Mouse (Mus musculus): Measurements from ENCODE around the gene Heatr6.

Heatr6 gene

DNA sequence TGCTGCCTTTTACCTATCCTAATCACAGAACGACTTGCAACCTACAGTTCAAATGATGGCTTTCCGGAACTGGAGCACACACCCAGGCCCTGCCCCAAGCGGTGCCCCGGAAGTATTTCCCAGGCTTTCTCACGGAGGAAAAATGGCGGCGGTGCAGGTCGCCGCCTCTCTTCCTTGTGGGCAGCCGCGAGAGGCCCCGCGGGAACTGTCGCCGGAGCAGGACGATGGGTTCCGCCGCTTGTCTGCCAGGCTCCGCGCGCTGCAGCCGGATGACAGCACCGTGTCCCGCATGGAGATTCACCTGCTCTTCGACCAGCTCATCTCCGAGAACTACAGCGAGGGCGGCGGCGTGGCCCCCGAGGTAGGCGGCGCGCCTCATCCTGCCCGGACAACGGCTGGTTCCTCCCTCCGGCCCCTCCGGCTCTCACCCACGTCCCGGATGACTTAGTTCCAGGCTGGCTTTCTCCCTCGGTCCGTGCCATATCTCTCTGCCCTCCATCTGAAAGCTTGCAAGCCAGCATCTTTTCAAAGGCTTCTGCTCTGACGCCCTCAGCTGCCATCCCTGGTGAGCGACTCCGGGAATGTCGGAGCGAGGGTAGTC is at the start of gene Heatr6:
Heatr6 (plus strand) TSS at position 116 of the 601 bp plus-strand sequence.
- DNase-seq, result peak; percentile 94 to 97

DNA sequence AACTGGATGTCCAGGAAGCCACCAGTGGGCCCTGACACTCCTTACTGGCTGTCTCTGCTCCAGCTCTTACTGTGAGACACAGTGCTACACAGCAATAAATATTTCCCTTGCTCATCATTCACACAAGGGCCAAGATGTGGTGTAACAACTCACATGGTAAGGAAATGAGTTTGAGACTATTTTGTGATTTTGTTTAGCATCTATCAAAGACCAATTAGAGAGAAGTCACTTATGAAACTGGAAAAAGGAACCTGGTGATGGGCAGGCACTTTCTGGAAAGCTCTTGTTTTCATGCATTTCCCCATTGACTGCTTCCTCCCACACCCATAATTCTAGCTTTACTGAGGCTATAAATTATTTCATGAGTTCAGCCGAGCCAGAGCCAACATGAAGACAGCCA is 49.8 kb upstream of the Heatr6 start, which contains the start of gene Wfdc17:
Wfdc17 (plus strand) TSS at position 287 of the 400 bp plus-strand sequence.
- DNase-seq, result no peak

- no peak for DNase-seq
Measured at GRCm38 (mm10) chr11:83708715-83709114, 44.8 kb upstream of the Heatr6 start, which contains the start of gene Wfdc18. Wfdc18 (plus strand) TSS chr11:83709015.

DNA sequence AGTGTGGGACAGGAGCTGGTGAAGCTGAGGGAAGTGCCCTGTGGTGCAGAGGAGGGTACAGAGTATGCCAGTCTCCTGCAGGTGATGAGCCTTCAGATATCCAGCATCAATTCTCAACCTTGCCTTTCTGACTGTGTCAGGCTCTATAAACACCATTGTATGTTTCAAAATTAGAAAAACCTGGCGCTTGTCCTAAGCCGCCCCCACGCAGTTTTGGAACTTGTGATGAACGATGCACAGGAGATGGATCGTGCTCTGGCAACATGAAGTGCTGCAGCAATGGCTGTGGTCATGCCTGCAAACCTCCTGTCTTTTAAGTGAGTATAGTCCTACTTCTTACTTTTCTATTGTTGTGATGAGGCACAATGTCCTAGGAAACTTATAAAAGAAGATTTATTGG is 43.8 kb upstream of the Heatr6 start:
- DNase-seq, result no peak

GRCm38 (mm10) chr11:83712671-83713070 is 40.8 kb upstream of the Heatr6 start:
- DNase-seq, result no peak

- DNase-seq, result no peak
Measured at GRCm38 (mm10) chr11:83713925-83714324, 39.6 kb upstream of the Heatr6 start.

DNA sequence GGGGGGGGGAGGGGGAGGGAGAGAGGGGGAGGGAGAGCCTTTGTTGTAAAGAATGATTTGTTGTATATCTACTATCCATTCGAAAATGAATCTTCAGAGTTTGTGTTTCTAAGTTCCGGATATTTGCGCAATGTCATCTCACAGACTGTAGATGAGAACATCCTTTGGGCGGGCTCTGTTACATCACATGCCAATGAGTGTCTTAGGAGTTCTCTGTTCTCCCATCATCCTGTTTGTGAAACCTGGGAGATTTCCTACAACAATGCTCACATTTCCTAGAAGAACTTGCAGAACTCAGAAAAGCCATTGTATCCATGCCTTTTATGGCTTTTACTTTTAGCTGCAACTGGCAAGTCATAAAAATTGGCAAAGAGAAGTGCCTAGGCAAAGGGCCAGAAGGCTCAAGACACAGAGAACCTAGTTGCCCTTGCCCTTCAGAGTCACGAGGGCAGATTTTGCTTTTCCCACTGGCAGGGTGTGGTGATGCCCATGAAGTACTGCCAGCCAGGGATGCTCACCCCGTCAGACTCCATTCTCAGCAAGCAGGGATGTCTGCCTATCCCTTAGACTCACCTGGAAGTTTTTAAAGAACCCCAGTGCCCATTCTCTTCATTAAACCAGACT is 36.3 kb upstream of the Heatr6 start:
- DNase-seq, result no peak

DNA sequence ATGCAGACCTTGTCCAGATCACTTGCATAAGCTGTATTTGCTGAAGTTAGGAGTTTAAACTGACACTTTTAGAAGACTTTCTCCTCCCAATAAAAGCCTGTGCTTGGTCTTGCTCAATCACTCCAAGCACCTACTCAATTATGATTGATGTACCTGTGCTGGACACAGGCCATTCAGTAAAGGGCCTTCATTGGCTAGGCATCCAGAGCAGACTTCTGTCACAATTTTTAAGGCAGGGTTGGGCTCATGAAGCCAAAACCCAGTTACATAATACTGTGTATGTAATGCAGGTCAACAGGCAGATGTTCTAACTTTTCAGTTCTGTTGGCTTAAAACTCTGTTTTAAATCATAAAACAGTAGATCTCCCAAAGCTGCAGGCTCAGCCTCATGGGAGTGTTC is 32.7 kb upstream of the Heatr6 start:
- DNase-seq, result no peak

DNA sequence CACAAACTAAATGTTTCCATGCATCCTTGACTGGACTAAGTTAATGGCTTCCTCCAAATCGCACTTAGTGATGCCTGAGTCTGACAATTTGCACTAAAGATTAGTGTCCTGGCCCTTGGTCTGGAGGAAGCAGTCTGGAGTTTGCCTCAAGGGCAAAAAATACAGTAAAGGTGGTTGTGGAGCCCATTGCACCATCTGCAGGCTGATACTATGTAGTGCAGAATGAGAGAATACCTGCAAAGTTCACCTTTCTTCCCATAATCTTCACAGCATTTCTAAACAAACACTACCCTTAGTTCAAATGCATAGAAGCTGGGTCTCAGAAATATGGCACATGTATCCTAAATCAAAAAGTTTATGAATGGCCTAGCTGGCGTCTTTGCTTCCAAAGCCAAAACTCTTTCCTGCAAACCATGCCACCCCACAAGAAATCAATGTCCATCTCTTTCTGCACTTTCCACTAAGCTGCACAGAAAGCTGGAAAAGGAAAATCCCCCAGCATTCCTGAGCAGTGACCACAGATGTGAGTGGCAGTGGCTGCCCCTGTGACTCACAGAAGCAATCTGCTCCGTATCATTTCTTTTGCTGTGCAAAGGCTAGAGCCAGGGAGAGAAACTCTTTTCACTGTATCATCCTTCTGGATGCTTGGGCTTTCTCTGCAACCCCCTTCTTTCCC is 24.6 kb upstream of the Heatr6 start:
- peak in 1 of 2 experiments; percentile 4 for DNase-seq

DNA sequence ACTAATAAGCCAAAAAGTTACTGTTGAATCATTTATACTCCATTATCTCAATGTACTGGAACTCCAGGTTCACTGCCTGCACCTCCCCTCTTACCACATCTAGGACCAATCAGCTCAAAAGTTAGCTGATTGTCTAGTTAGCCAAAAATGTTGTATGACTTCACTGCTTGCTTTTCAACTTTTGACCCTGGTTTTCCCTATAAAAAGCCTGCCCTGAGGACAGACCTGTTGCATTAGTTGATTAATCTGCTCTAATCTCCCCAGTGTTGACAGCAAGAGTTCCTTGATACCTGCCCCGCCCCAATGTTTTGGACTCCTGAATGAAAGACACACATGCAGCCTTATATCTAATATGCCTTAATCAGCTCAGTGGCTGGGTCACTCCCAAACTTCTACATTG is 22.4 kb upstream of the Heatr6 start:
- no peak for DNase-seq

DNA sequence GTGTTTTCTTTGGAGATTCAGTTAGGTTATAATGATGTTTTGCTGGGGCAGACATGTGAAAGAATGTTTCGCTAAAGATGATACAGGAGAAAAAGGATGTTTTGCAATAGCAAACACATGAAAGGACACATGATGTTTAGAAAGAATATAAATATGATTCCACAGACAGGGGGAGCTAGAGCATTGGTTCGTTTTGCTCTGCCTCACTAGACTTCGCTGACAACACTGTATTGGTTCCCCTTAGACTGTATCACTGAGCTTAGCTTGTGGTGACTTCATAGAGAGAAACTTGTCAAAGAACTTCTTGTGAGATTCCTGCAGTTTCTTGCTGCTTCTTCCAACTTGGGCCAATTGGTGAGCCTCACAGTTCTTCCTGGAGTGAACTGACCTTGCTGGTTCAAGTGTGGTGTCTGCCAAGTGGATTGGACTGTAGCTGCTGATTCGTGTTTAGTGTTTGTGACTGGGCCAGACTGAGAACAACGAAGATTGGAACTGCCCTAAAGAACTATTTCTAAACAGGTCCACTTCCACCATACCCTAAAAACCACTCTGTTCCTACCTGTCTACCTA is 20.3 kb upstream of the Heatr6 start:
- no peak for DNase-seq

DNA sequence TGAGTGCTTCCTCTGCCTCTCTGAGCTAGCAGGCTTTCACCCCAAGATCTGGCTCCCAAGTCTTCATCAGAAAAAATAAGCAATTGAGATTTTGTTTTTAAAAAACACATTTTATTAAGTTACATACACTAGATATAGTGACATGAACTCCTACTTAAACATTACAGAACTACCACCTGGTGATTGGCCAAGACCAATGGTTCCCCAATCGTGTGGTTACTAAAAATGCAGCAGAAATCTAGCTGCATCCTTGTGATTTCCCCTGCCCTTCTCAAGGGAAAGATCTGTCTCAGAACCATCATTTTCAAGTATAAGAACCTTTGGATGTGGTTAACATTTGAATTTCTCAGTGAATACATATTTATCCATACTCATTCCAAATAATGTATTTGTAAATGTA is 19.3 kb upstream of the Heatr6 start:
- no peak for DNase-seq

DNA sequence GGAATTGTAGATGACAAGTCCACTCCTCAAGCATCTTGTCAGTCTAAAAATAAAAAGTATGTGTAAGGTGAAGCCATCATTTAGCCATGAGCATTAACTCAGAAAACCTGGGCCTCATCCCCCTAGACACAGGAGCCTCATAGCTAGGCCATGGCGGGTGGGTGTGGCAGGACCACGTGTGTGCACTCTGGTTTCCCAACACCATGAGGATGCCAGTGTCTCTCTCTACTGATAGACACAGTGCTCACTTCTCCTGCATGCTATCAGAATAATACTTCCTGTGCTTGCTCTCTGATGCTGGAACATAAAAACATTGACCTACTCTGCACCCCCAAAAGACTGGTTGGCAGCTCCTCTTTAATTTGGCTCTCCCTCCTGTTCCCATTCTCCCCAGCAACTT is 17.6 kb upstream of the Heatr6 start:
- no peak for DNase-seq

DNA sequence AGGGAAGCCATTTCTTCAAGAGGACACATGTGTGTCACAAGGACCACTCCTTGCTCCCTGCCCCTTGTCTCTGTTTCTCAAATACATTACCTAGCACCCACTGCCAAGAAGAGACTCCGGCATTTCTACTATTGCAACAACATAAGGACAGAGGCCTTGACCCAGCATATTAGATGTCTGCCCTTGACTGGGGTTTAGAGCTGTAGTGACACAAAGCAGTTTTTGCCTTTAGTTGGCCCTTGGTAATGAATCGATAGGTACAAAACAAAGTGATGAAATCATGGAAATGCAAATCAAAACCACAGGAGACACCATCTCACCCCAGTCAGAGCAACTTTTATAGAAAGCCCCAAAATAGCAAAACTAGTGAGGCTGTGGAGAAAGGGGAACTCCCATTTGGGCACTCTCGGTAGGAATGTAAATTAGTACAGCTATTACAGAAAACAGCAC is 16.4 kb upstream of the Heatr6 start:
- DNase-seq, result no peak

GRCm38 (mm10) chr11:83739241-83739640 is 14.3 kb upstream of the Heatr6 start:
- DNase-seq, result peak; percentile 83 to 87

DNA sequence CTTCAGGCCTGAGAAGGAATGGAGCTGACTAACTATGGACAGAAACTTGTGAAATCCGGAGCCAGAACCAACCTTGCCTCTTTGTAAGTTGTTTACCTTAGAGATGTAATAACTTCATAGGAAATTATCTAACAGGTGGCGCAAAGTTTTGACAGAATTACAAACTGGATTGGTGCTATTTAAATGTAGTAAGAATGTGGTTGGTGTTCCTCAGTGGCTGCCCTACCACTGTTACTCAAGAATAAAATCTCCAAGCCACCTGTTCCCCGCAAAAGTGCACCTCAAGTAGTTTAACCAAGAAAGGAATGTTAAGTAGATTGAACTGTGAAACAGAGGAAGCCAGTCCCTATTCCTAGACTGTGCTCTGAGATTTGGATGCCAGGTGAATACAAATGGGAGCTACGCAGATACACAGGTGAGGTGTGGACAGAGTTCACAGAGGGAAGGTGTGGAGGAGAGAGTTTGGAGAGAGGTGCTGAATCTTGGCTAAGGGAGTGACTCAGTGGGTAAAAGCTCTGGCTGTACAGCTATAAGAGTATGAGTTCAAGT is 13.0 kb upstream of the Heatr6 start:
- DNase-seq, result no peak

DNA sequence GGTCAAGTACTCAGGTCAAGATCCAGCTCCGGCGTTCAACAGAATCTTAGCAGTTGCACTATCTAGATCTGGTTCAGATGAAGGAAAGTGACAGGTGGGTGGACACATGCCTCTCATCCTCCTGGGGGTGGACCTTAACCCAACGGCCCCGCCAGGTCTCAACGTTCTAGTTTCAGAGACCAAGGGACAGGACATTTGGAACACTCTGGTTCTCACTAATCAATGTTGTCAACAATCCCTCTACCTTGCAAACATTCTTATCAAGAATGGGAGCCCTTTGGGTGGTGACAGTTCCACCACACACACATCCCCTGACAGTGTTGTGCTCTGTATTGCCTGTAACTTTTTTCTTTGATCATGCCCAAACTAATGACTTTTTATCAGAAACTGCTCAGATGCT is 11.7 kb upstream of the Heatr6 start:
- DNase-seq, result no peak

DNA sequence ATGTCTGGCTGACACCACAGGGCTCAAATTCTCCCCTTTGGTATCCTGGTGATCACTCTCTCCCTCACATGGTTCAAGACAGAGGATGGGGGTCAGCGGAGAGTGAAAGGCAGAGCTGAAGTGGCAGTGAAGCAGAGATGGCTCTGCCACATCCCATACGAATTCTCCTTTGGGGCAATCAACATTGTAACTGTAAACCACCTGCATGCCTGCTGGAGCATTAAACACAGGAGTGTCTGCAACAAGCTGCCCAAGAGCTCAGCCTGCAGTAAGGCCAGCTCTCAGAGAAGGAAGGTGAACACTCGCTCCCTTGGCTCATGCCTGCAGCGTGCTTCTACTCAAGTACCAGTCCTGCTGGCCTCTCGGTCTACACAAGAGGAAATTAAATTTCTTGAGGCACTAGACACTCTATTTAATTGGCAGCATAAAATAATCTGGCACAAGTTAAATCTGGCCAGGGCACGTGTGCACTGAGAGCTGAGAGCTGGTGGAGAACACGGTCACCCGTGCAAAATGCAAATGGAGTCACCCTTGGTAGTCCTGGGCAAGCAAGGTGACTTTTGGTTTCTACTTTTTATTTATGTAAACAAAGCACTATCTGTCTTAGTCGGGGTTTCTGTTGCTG is 10.7 kb upstream of the Heatr6 start:
- no peak for DNase-seq

DNA sequence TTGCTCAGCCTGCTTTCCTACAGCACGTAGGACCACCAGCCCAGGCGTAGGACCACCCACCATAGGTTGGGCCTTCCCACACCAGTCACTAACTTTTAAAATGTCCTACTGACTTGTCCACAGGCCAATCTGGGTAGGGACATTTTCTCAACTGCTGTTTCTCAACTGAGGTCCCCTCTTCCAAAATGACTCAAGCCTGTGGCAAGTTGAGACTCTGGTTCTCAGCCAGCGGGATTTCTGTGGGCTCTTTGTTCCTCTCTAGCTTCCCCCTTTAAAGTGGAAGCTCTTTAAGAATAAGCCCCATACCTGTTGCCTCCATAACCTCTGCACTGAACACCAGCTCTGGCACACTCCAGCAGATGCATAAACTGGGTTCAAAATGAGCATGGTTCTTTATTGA is 10.0 kb upstream of the Heatr6 start:
- DNase-seq, result no peak

- no peak for DNase-seq
Measured at GRCm38 (mm10) chr11:83746152-83746551, 7.3 kb upstream of the Heatr6 start.

DNA sequence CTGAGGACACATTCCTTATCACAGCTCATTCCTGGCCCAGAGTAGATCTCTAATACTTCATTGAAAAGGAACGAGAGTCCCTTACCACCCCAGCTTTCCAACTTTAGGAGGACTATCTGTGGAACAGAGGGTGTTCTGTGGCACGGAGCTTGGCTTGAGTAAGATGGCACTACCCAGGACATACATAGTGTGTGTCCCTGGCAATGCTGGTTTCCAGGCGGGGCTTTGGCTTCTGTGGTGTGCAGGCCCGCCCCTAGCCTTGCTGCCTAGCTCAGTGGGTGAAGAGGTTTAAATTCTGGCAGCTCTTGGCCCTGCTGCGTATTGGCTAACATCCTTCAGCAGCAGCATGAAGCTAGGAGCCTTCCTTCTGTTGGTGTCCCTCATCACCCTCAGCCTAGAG is 6.8 kb upstream of the Heatr6 start, which contains the start of gene Wfdc21:
Wfdc21 (plus strand) TSS at position 260 of the 400 bp plus-strand sequence.
- peak in 1 of 2 experiments; percentile 3 for DNase-seq

GRCm38 (mm10) chr11:83747376-83748265 is 5.9 kb upstream of the Heatr6 start:
- no peak for DNase-seq
